Mouse (Mus musculus): ENCODE measurements at regions not wholly inside any gene's neighbourhood (a gene's known extent, or its start where the extent isn't known, plus 50 kb on each side); places are given as distances from the start of the nearest gene placed in this dataset.

GRCm38 (mm10) chr16:24096076-24096475 lies 107.4 kb upstream of the Bcl6 start:
- H3K4me1 ChIP-seq (replicated peaks; ENCODE audit: control insufficient read depth, insufficient read depth), result no peaks in the 10 kb centered on the region
- H3K9me3 ChIP-seq (ENCODE audit: control insufficient read depth, low read length), result no peaks in the 10 kb centered on the region
- 61% methylated on average over 1 of the region's 1 CpGs for WGBS
- TF ChIP-seq CTCF (IDR thresholded peaks at IDR 0.05; ENCODE audit: low read depth), result no peak
- TF ChIP-seq EP300 (optimal IDR thresholded peaks at IDR 0.05), result no peak
- no peak overlapping the region for H3K27ac ChIP-seq (replicated peaks)
- ATAC-seq (ENCODE audit: low FRiP score, low TSS enrichment), result no peak
- no peaks in the 10 kb centered on the region for H3K36me3 ChIP-seq (ENCODE audit: control insufficient read depth, insufficient read depth, low read length)
- H3K4me3 ChIP-seq (ENCODE audit: low read depth, low read length), result no peak overlapping the region
- no peak overlapping the region for H3K4me2 ChIP-seq (replicated peaks; ENCODE audit: low read depth)
- no peak overlapping the region for H3K9ac ChIP-seq (ENCODE audit: low read length)
- peak; percentile 5 for DNase-seq (ENCODE audit: low spot score)
- no peaks in the 10 kb centered on the region for H3K27me3 ChIP-seq (ENCODE audit: control insufficient read depth, insufficient read depth, low read length)

GRCm38 (mm10) chr16:24095630-24096029 lies 107.0 kb upstream of the Bcl6 start:
- no peak overlapping the region for H3K4me3 ChIP-seq (ENCODE audit: low read depth, low read length)
- TF ChIP-seq EP300 (optimal IDR thresholded peaks at IDR 0.05) (no peak), CTCF (IDR thresholded peaks at IDR 0.05; ENCODE audit: low read depth) (no peak)
- no peak overlapping the region for H3K9ac ChIP-seq (ENCODE audit: low read length)
- no peaks in the 10 kb centered on the region for H3K27me3 ChIP-seq (ENCODE audit: control insufficient read depth, insufficient read depth, low read length)
- DNase-seq (ENCODE audit: low spot score) (peak; percentile 3), ATAC-seq (ENCODE audit: low FRiP score, low TSS enrichment) (0 out of 2 replicates have a peak, but pooled peaks have one; percentile 53)
- no peak overlapping the region for H3K4me2 ChIP-seq (replicated peaks; ENCODE audit: low read depth)
- H3K4me1 ChIP-seq (replicated peaks; ENCODE audit: control insufficient read depth, insufficient read depth), result no peaks in the 10 kb centered on the region
- WGBS, result 65% methylated on average over 4 of the region's 4 CpGs
- H3K36me3 ChIP-seq (ENCODE audit: control insufficient read depth, insufficient read depth, low read length), result no peaks in the 10 kb centered on the region
- H3K9me3 ChIP-seq (ENCODE audit: control insufficient read depth, low read length), result no peaks in the 10 kb centered on the region
- no peak overlapping the region for H3K27ac ChIP-seq (replicated peaks)

GRCm38 (mm10) chr16:24094566-24094965 lies 105.9 kb upstream of the Bcl6 start:
- WGBS, result 86% methylated on average over 6 of the region's 6 CpGs

GRCm38 (mm10) chr16:24093624-24094023 lies 105.0 kb upstream of the Bcl6 start:
- no peaks in the 10 kb centered on the region for H3K36me3 ChIP-seq (ENCODE audit: control insufficient read depth, insufficient read depth, low read length)
- H3K27ac ChIP-seq (replicated peaks), result no peak overlapping the region
- TF ChIP-seq CTCF (IDR thresholded peaks at IDR 0.05; ENCODE audit: low read depth) (no peak), EP300 (optimal IDR thresholded peaks at IDR 0.05) (no peak)
- no peak for DNase-seq (ENCODE audit: low spot score)
- H3K9me3 ChIP-seq (ENCODE audit: control insufficient read depth, low read length), result no peaks in the 10 kb centered on the region
- no peak overlapping the region for H3K4me2 ChIP-seq (replicated peaks; ENCODE audit: low read depth)
- no peak for ATAC-seq (ENCODE audit: low FRiP score, low TSS enrichment)
- WGBS, result 71% methylated on average over 8 of the region's 8 CpGs
- no peaks in the 10 kb centered on the region for H3K27me3 ChIP-seq (ENCODE audit: control insufficient read depth, insufficient read depth, low read length)
- H3K9ac ChIP-seq (ENCODE audit: low read length), result no peak overlapping the region
- no peaks in the 10 kb centered on the region for H3K4me1 ChIP-seq (replicated peaks; ENCODE audit: control insufficient read depth, insufficient read depth)
- H3K4me3 ChIP-seq (ENCODE audit: low read depth, low read length), result no peak overlapping the region

More at GRCm38 (mm10) chr16:24094566-24094965, 105.9 kb upstream of the Bcl6 start:
- Histone ChIP-seq H3K9ac (ENCODE audit: low read length) (no peak overlapping the region), H3K4me2 (replicated peaks; ENCODE audit: low read depth) (no peak overlapping the region), H3K36me3 (ENCODE audit: control insufficient read depth, insufficient read depth, low read length) (no peaks in the 10 kb centered on the region), H3K4me1 (replicated peaks; ENCODE audit: control insufficient read depth, insufficient read depth) (no peaks in the 10 kb centered on the region), H3K9me3 (ENCODE audit: control insufficient read depth, low read length) (no peaks in the 10 kb centered on the region), H3K4me3 (ENCODE audit: low read depth, low read length) (no peak overlapping the region), H3K27ac (replicated peaks) (no peak overlapping the region), H3K27me3 (ENCODE audit: control insufficient read depth, insufficient read depth, low read length) (no peaks in the 10 kb centered on the region)
- DNase-seq (ENCODE audit: low spot score), result no peak
- ATAC-seq (ENCODE audit: low FRiP score, low TSS enrichment), result no peak
- no peak for TF ChIP-seq CTCF (IDR thresholded peaks at IDR 0.05; ENCODE audit: low read depth)
- TF ChIP-seq EP300 (optimal IDR thresholded peaks at IDR 0.05), result no peak

GRCm38 (mm10) chr16:24092616-24093525 lies 104.2 kb upstream of the Bcl6 start:
- no peaks in the 10 kb centered on the region for H3K36me3 ChIP-seq (ENCODE audit: control insufficient read depth, insufficient read depth, low read length)
- no peak overlapping the region for H3K9ac ChIP-seq (ENCODE audit: low read length)
- ATAC-seq (ENCODE audit: low FRiP score, low TSS enrichment) (no peak), DNase-seq (ENCODE audit: low spot score) (peak; percentile 3)
- H3K4me2 ChIP-seq (replicated peaks; ENCODE audit: low read depth), result no peak overlapping the region
- no peak overlapping the region for H3K4me3 ChIP-seq (ENCODE audit: low read depth, low read length)
- H3K4me1 ChIP-seq (replicated peaks; ENCODE audit: control insufficient read depth, insufficient read depth), result no peaks in the 10 kb centered on the region
- H3K27me3 ChIP-seq (ENCODE audit: control insufficient read depth, insufficient read depth, low read length), result no peaks in the 10 kb centered on the region
- no peak overlapping the region for H3K27ac ChIP-seq (replicated peaks)
- WGBS, result 70% methylated on average over 5 of the region's 5 CpGs
- H3K9me3 ChIP-seq (ENCODE audit: control insufficient read depth, low read length), result no peaks in the 10 kb centered on the region
- TF ChIP-seq CTCF (IDR thresholded peaks at IDR 0.05; ENCODE audit: low read depth), result no peak
- no peak for TF ChIP-seq EP300 (optimal IDR thresholded peaks at IDR 0.05)

GRCm38 (mm10) chr16:24092136-24092535 lies 103.5 kb upstream of the Bcl6 start:
- Histone ChIP-seq H3K4me1 (replicated peaks; ENCODE audit: control insufficient read depth, insufficient read depth) (no peaks in the 10 kb centered on the region), H3K4me3 (ENCODE audit: low read depth, low read length) (no peak overlapping the region), H3K27ac (replicated peaks) (no peak overlapping the region), H3K9ac (ENCODE audit: low read length) (no peak overlapping the region), H3K27me3 (ENCODE audit: control insufficient read depth, insufficient read depth, low read length) (no peaks in the 10 kb centered on the region), H3K9me3 (ENCODE audit: control insufficient read depth, low read length) (no peaks in the 10 kb centered on the region), H3K4me2 (replicated peaks; ENCODE audit: low read depth) (no peak overlapping the region), H3K36me3 (ENCODE audit: control insufficient read depth, insufficient read depth, low read length) (no peaks in the 10 kb centered on the region)
- 79% methylated on average over 4 of the region's 4 CpGs for WGBS
- no peak for ATAC-seq (ENCODE audit: low FRiP score, low TSS enrichment)
- DNase-seq (ENCODE audit: low spot score), result no peak
- TF ChIP-seq EP300 (optimal IDR thresholded peaks at IDR 0.05) (no peak), CTCF (IDR thresholded peaks at IDR 0.05; ENCODE audit: low read depth) (no peak)

All from stomach, postnatal 0 days (tissue).